Mouse (Mus musculus) erythroblast, embryonic 14.5 days (primary cell): ENCODE data around the gene Klc3. TPM values are rescaled to one million over a fixed set of nuclear protein-coding genes. Genes with fewer than 3 reads are reported as not detected.
A peak's percentile ranks its signal among the peaks of the same experiment; 100 is the strongest.

Experiments
- H3K27me3 ChIP-seq: 2 replicates; pipeline ENCODE4 v1.6.1; 2012; ENCODE audit warnings: inconsistent platforms; ENCODE audit not compliant: control insufficient read depth
- H3K36me3 ChIP-seq: 2 replicates; pipeline ENCODE4 v1.6.1; 2012; ENCODE audit warnings: mild to moderate bottlenecking, inconsistent platforms; ENCODE audit not compliant: control insufficient read depth
- H3K4me1 ChIP-seq: 2 replicates; pipeline ENCODE4 v1.6.1; 2012; ENCODE audit warnings: inconsistent platforms; ENCODE audit not compliant: control insufficient read depth
- H3K4me3 ChIP-seq: replicated peaks from 2 replicates; pipeline ENCODE3; 2012; ENCODE audit warnings: moderate library complexity, mild to moderate bottlenecking, inconsistent platforms
- H3K9me3 ChIP-seq: 2 replicates; pipeline ENCODE4 v1.6.1; 2012; ENCODE audit warnings: low read length, inconsistent platforms, mixed read lengths; ENCODE audit not compliant: control insufficient read depth
- GATA1 ChIP-seq: IDR thresholded peaks from 2 replicates; pipeline ENCODE4 v1.6.1; 2012; ENCODE audit warnings: low read length, inconsistent platforms, mixed read lengths
- TAL1 ChIP-seq: IDR thresholded peaks from 3 replicates; pipeline ENCODE4 v1.6.1; 2012; ENCODE audit warnings: low read length, inconsistent platforms, mixed read lengths
- polyA plus RNA-seq: library from polyadenylated mRNA; stranded (reverse); fragments of >175 nt; gene quantifications from 2 replicates; pipeline ENCODE4 v1.2.3, GENCODE M21; 2012

The Klc3 gene
- polyA plus RNA-seq, 1 experiment = not detected

DNA sequence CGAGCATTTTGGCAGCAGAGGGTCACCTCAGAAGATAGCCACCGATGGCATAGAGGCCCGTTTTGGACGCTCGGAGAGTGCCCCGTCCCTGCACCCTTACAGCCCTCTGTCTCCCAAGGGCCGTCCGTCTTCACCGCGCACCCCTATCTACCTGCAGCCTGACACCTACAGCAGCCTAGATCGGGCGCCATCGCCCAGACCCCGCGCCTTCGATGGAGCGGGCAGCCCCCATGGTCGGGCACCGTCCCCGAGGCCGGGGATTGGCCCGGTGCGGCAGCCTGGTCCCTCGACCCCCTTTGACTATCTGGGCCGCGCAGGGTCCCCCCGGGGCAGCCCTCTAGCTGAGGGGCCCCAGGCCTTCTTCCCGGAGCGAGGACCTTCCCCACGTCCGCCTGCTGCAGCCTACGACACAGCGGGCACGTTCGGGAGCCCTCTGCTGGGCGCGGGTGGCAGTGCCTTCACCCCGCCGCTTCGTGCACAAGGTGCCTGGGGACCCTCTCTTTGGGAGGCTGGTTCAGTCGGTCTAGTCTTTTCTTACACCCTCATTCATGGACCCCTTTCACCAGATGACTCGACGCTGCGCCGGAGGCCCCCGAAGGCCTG is 34.0 kb downstream of the Klc3 start:
- TF ChIP-seq GATA1 (no peak), TAL1 (no peak)
- Histone ChIP-seq H3K4me3 (no peak overlapping the region), H3K27me3 (peaks cover 18% of the 10 kb centered on the region), H3K4me1 (peaks cover 14% of the 10 kb centered on the region), H3K9me3 (no peaks in the 10 kb centered on the region), H3K36me3 (no peaks in the 10 kb centered on the region)

GRCm38 (mm10) chr7:19368380-19368779 is 35.5 kb downstream of the Klc3 start:
- H3K4me1 ChIP-seq = peaks cover 22% of the 10 kb centered on the region
- H3K36me3 ChIP-seq = no peaks in the 10 kb centered on the region
- TF ChIP-seq GATA1 (no peak), TAL1 (no peak)
- H3K4me3 ChIP-seq = no peak overlapping the region
- H3K27me3 ChIP-seq = peaks cover 18% of the 10 kb centered on the region
- H3K9me3 ChIP-seq = no peaks in the 10 kb centered on the region

GRCm38 (mm10) chr7:19365376-19365775 is 38.5 kb downstream of the Klc3 start:
- Histone ChIP-seq H3K9me3 (no peaks in the 10 kb centered on the region), H3K4me3 (no peak overlapping the region), H3K4me1 (peaks cover 47% of the 10 kb centered on the region), H3K36me3 (no peaks in the 10 kb centered on the region), H3K27me3 (peaks cover 18% of the 10 kb centered on the region)
- TF ChIP-seq GATA1 (no peak), TAL1 (no peak)

DNA sequence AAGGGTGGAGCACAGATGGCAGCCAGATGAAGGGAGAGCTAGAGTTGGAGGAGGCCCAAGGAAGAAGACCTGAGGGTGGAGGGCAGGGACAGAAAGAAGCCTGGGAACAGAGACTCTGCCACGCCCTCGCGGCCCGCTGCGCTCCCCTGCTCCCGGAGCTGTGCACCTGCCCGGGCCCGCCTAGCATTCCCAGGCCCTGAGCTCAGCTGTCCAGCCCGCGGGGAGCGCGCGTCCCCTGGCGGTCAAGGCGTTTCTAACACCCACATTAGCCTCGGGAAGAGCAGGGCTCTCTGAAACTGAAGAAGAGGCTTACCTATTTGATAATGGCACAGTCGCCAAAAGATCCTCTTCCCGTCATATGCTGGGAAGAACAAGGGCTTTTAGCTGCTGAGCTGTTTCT is 40.0 kb downstream of the Klc3 start:
- Histone ChIP-seq H3K4me3 (no peak overlapping the region), H3K9me3 (no peaks in the 10 kb centered on the region), H3K4me1 (peaks cover 56% of the 10 kb centered on the region), H3K27me3 (peaks cover 7% of the 10 kb centered on the region), H3K36me3 (no peaks in the 10 kb centered on the region)
- TF ChIP-seq GATA1 = no peak
- no peak for TF ChIP-seq TAL1

DNA sequence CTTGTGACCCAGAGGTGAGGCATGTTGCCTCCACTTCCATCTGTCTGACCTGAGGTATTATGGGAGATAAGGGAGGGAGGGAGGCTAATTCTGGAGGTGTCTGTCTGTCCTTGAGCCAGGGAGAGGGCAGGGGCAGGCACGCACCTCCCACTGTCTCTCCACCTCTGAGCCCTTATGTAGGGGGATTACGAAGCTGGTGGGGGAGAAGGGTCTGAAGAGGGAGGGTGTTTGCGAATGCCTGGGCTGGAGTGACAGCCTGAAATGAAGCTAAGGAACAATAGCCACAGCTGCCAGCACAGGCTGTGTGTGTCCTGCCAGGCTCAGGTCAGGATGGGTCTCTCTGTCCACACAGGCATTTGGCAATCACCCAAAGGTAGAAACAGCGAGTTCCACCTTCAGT is 41.6 kb downstream of the Klc3 start:
- no peak overlapping the region for H3K4me3 ChIP-seq
- TF ChIP-seq TAL1 = no peak
- no peak for TF ChIP-seq GATA1
- no peaks in the 10 kb centered on the region for H3K9me3 ChIP-seq
- H3K4me1 ChIP-seq = peaks cover 63% of the 10 kb centered on the region
- H3K27me3 ChIP-seq = no peaks in the 10 kb centered on the region
- peaks cover 11% of the 10 kb centered on the region for H3K36me3 ChIP-seq

- TF ChIP-seq TAL1 (no peak), GATA1 (no peak)
- H3K4me3 ChIP-seq = peak overlapping the region; percentile 75
- no peaks in the 10 kb centered on the region for H3K9me3 ChIP-seq
- H3K4me1 ChIP-seq = peaks cover 63% of the 10 kb centered on the region
- H3K27me3 ChIP-seq = no peaks in the 10 kb centered on the region
- peaks cover 15% of the 10 kb centered on the region for H3K36me3 ChIP-seq
Measured at GRCm38 (mm10) chr7:19361720-19362119, 42.2 kb downstream of the Klc3 start.

- Histone ChIP-seq H3K36me3 (peaks cover 21% of the 10 kb centered on the region), H3K27me3 (no peaks in the 10 kb centered on the region), H3K9me3 (no peaks in the 10 kb centered on the region), H3K4me3 (peak overlapping the region; percentile 75), H3K4me1 (peaks cover 63% of the 10 kb centered on the region)
- TF ChIP-seq GATA1 (no peak), TAL1 (no peak)
Measured at GRCm38 (mm10) chr7:19360944-19361343, 43.0 kb downstream of the Klc3 start.

- TF ChIP-seq GATA1 = no peak
- TF ChIP-seq TAL1 = no peak
- Histone ChIP-seq H3K27me3 (no peaks in the 10 kb centered on the region), H3K4me1 (peaks cover 59% of the 10 kb centered on the region), H3K36me3 (peaks cover 24% of the 10 kb centered on the region), H3K4me3 (peak overlapping the region; percentile 75), H3K9me3 (no peaks in the 10 kb centered on the region)
Measured at GRCm38 (mm10) chr7:19359892-19360641, 43.8 kb downstream of the Klc3 start.

DNA sequence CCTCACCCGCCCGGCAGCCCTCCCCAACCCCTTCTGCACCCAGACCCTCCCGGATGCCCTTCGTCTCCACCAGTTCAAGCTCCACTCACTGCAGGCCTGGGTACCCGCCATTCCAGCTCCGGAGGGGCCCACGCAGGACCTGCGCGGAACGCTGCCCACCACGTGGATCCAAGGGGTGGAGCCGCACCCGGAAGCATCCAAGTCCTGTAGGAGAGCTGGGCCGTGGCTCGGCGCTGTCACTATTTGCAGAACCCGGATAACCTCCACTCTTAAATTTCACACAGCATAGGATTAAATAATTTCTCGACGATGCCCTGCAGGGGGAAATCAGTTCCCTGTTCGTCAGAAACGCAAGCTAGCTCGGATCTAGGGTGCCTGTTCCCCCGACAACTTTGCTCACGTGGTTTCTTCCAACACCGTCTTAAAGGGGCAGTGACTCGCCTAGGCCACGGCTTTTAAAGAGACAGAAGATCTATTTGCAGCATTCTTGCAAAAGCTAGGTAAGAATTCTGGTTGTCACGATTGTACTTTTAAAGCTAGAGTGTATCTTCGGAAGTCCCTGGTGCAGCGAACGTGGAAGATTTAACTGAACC is 44.5 kb downstream of the Klc3 start, which contains the start of the genes Cd3eap and Ppp1r13l:
TSS of gene Cd3eap (minus strand) at position 185 of the 593 bp plus-strand sequence.
TSS of gene Ppp1r13l (plus strand) at position 451 of the 593 bp plus-strand sequence.
- peaks cover 29% of the 10 kb centered on the region for H3K36me3 ChIP-seq
- H3K9me3 ChIP-seq = no peaks in the 10 kb centered on the region
- no peaks in the 10 kb centered on the region for H3K27me3 ChIP-seq
- H3K4me1 ChIP-seq = peaks cover 59% of the 10 kb centered on the region
- peak within 1 kb of the TSS; percentile 75 for H3K4me3 ChIP-seq
- TF ChIP-seq GATA1 (no peak), TAL1 (no peak)
